Mouse (Mus musculus) megakaryocyte, embryonic 14.5 days (primary cell): ENCODE measurements around the gene Hfe2. TPM values are rescaled to one million over a fixed set of nuclear protein-coding genes. Genes with fewer than 3 reads are reported as not detected.

Source experiments
- H3K27me3 ChIP-seq: replicated peaks from 2 replicates; pipeline ENCODE3; 2012; ENCODE audit warnings: inconsistent platforms
- H3K36me3 ChIP-seq: replicated peaks from 2 replicates; pipeline ENCODE3; 2012; ENCODE audit warnings: low read length, inconsistent platforms, mixed read lengths
- H3K4me1 ChIP-seq: 2 replicates; pipeline ENCODE4 v1.6.1; 2012; ENCODE audit warnings: inconsistent platforms
- H3K4me3 ChIP-seq: replicated peaks from 2 replicates; pipeline ENCODE3; 2012; ENCODE audit warnings: moderate library complexity, mild to moderate bottlenecking, inconsistent platforms
- H3K9me3 ChIP-seq: 2 replicates; pipeline ENCODE4 v1.6.1; 2012; ENCODE audit warnings: inconsistent platforms
- FLI1 ChIP-seq: IDR thresholded peaks from 2 replicates; pipeline ENCODE4 v1.6.1; 2012; ENCODE audit warnings: low read length, inconsistent platforms, mixed read lengths
- GATA1 ChIP-seq: IDR thresholded peaks from 3 replicates; pipeline ENCODE4 v1.6.1; 2012; ENCODE audit warnings: mixed read lengths, low read length, inconsistent platforms, borderline replicate concordance
- polyA plus RNA-seq: library from polyadenylated mRNA; stranded (reverse); fragments of >175 nt; gene quantifications from 2 replicates; pipeline ENCODE4 v1.2.3, GENCODE M21; 2012; ENCODE audit warnings: low replicate concordance; ENCODE audit not compliant: insufficient read depth

Hfe2 gene
- polyA plus RNA-seq, 1 experiment: 21.2 TPM

- no peaks in the 10 kb centered on the region for H3K36me3 ChIP-seq
- H3K27me3 ChIP-seq: peaks cover 2% of the 10 kb centered on the region
- H3K4me1 ChIP-seq: peaks cover 55% of the 10 kb centered on the region
- TF ChIP-seq FLI1 (no peak), GATA1 (no peak)
- H3K9me3 ChIP-seq: no peaks in the 10 kb centered on the region
- H3K4me3 ChIP-seq: peak overlapping the region; percentile 50
Measured at GRCm38 (mm10) chr3:96551203-96551602, 26.2 kb downstream of the Hfe2 start.

- TF ChIP-seq GATA1 (no peak), FLI1 (no peak)
- no peaks in the 10 kb centered on the region for H3K9me3 ChIP-seq
- H3K36me3 ChIP-seq: no peaks in the 10 kb centered on the region
- H3K27me3 ChIP-seq: peaks cover under 1% of the 10 kb centered on the region
- peaks cover 56% of the 10 kb centered on the region for H3K4me1 ChIP-seq
- no peak overlapping the region for H3K4me3 ChIP-seq
Measured at GRCm38 (mm10) chr3:96551890-96552289, 26.9 kb downstream of the Hfe2 start.

DNA sequence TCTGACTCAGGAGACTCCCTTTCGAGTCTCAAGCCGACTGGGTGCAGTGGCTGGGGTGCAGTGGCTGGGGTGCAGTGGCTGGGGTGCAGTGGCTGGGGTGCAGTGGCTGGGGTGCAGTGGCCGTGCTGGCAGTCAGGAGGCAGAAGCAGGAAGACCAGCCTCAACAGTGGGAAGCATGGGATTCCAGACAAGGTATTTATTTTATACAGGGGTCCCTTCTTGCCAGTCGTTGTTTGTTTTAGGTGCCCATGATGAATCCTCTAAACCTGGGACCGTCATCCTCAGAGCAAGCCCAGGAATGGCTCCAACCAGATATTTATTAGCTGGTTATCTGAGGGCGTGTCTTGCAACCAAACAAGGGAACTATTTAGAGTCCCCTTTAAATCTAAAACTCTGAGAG is 28.6 kb downstream of the Hfe2 start:
- peaks cover 5% of the 10 kb centered on the region for H3K36me3 ChIP-seq
- H3K4me1 ChIP-seq: peaks cover 45% of the 10 kb centered on the region
- no peaks in the 10 kb centered on the region for H3K9me3 ChIP-seq
- H3K27me3 ChIP-seq: no peaks in the 10 kb centered on the region
- no peak overlapping the region for H3K4me3 ChIP-seq
- TF ChIP-seq GATA1: no peak
- no peak for TF ChIP-seq FLI1

GRCm38 (mm10) chr3:96554251-96554650 is 29.3 kb downstream of the Hfe2 start:
- Histone ChIP-seq H3K4me3 (no peak overlapping the region), H3K27me3 (no peaks in the 10 kb centered on the region), H3K9me3 (no peaks in the 10 kb centered on the region), H3K36me3 (peaks cover 12% of the 10 kb centered on the region), H3K4me1 (peaks cover 44% of the 10 kb centered on the region)
- TF ChIP-seq FLI1 (no peak), GATA1 (no peak)

GRCm38 (mm10) chr3:96555041-96555596 is 30.1 kb downstream of the Hfe2 start:
- Histone ChIP-seq H3K4me1 (peaks cover 45% of the 10 kb centered on the region), H3K36me3 (peaks cover 20% of the 10 kb centered on the region), H3K9me3 (no peaks in the 10 kb centered on the region), H3K4me3 (no peak overlapping the region), H3K27me3 (no peaks in the 10 kb centered on the region)
- TF ChIP-seq GATA1: no peak
- TF ChIP-seq FLI1: no peak

GRCm38 (mm10) chr3:96555999-96556614 is 31.1 kb downstream of the Hfe2 start:
- TF ChIP-seq FLI1 (no peak), GATA1 (no peak)
- H3K4me1 ChIP-seq: peaks cover 48% of the 10 kb centered on the region
- H3K9me3 ChIP-seq: no peaks in the 10 kb centered on the region
- H3K4me3 ChIP-seq: peak overlapping the region; percentile 96
- peaks cover 30% of the 10 kb centered on the region for H3K36me3 ChIP-seq
- H3K27me3 ChIP-seq: no peaks in the 10 kb centered on the region

GRCm38 (mm10) chr3:96556651-96557635 is 32.0 kb downstream of the Hfe2 start:
- TF ChIP-seq FLI1: no peak
- TF ChIP-seq GATA1: no peak
- Histone ChIP-seq H3K9me3 (no peaks in the 10 kb centered on the region), H3K4me1 (peaks cover 47% of the 10 kb centered on the region)

GRCm38 (mm10) chr3:96557694-96558093 is 32.7 kb downstream of the Hfe2 start, which contains the start of gene Txnip:
Txnip (plus strand) TSS chr3:96557957.
- Histone ChIP-seq H3K4me1 (peaks cover 51% of the 10 kb centered on the region), H3K9me3 (no peaks in the 10 kb centered on the region), H3K4me3 (peak within 1 kb of the TSS; percentile 96), H3K27me3 (no peaks in the 10 kb centered on the region), H3K36me3 (peaks cover 40% of the 10 kb centered on the region)
- 0 out of 2 replicates have a peak, but pooled peaks have one; percentile 21 for TF ChIP-seq FLI1
- no peak for TF ChIP-seq GATA1

More at GRCm38 (mm10) chr3:96556651-96557635, 32.0 kb downstream of the Hfe2 start:
- H3K4me3 ChIP-seq: peak overlapping the region; percentile 96
- no peaks in the 10 kb centered on the region for H3K27me3 ChIP-seq
- peaks cover 38% of the 10 kb centered on the region for H3K36me3 ChIP-seq

- TF ChIP-seq FLI1 (no peak), GATA1 (no peak)
- Histone ChIP-seq H3K36me3 (peaks cover 40% of the 10 kb centered on the region), H3K4me3 (peak overlapping the region; percentile 96), H3K27me3 (no peaks in the 10 kb centered on the region), H3K9me3 (no peaks in the 10 kb centered on the region), H3K4me1 (peaks cover 56% of the 10 kb centered on the region)
Measured at GRCm38 (mm10) chr3:96558159-96558558, 33.2 kb downstream of the Hfe2 start.

GRCm38 (mm10) chr3:96558668-96559196 is 33.8 kb downstream of the Hfe2 start:
- H3K27me3 ChIP-seq: no peaks in the 10 kb centered on the region
- H3K9me3 ChIP-seq: no peaks in the 10 kb centered on the region
- H3K36me3 ChIP-seq: peaks cover 40% of the 10 kb centered on the region
- peaks cover 56% of the 10 kb centered on the region for H3K4me1 ChIP-seq
- H3K4me3 ChIP-seq: peak overlapping the region; percentile 96
- no peak for TF ChIP-seq GATA1
- TF ChIP-seq FLI1: no peak
